Mouse (Mus musculus): ENCODE measurements around the gene Prss53. TPM values are rescaled to one million over a fixed set of nuclear protein-coding genes. Genes with fewer than 3 reads are reported as not detected.

Prss53 gene
- 1 to 10 TPM in 1 of 2 experiments, under 1 TPM in 1; 0.22 to 2.9 TPM for polyA plus RNA-seq (2012; fragmentation: generic; extraction: Trizol)

GRCm38 (mm10) chr7:127890798-127891197 lies at the start of gene Prss53:
Gene Prss53 (minus strand): TSS chr7:127890970.

GRCm38 (mm10) chr7:127929923-127930322 lies 39.2 kb upstream of the Prss53 start, which contains the start of gene Prss8:
Gene Prss8 (minus strand): TSS chr7:127930104.

GRCm38 (mm10) chr7:127912190-127912871 lies 21.6 kb upstream of the Prss53 start, which contains the start of gene Kat8:
Gene Kat8 (plus strand): TSS chr7:127912516.

GRCm38 (mm10) chr7:127903971-127904796 lies 13.4 kb upstream of the Prss53 start, which contains the start of gene Bckdk:
Gene Bckdk (plus strand): TSS chr7:127904082.

GRCm38 (mm10) chr7:127895442-127895841 lies 4.7 kb upstream of the Prss53 start, which contains the start of the genes Gm21974 and Vkorc1:
Gene Gm21974 (minus strand): TSS chr7:127895454.
Gene Vkorc1 (minus strand): TSS chr7:127895617.

DNA sequence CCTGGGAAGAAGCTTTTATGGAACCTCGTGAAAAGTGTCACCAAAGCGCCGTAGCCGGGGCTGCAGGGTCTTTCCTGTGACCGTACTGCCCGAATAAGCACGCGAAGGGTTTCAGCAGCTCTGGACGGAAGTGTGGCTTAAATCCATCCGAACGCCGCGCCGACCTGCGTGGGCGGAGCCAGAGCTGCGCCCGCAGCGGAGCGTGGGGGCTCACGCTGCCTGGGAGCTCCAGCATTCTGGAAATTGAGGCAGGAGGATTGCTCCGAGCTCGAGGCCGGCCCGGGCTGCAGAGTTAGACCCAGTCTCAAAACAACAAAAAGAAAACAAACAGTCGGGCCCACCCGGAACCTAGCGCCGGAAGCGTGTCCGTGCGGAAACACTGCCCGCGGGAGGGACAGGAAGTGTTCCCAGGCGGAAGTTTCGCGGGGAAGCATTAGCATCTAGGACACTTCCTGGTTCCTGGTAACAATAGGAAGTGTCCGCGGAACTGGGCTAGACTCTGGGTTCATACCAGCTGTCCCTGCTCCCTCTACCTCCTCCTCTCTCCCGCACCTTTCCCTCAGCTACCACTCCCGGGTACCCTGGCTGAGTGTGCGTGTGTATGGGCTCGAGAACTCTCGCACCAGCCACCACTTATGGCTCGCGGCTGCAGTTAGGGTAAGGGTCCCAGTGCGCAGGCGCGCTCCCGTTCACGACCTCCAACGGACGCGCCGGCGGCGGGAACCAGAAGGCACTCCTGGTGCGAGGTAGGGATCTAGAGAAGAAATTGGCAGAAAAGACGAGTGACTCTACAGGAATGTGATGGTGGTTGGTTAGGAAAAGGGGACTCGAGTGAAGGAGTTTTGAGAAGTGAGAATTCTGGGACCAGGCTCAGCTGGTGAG lies 14.1 kb downstream of the Prss53 start, which contains the start of gene Zfp668:
Gene Zfp668 (minus strand): TSS at position 362 of the 882 bp plus-strand sequence.

DNA sequence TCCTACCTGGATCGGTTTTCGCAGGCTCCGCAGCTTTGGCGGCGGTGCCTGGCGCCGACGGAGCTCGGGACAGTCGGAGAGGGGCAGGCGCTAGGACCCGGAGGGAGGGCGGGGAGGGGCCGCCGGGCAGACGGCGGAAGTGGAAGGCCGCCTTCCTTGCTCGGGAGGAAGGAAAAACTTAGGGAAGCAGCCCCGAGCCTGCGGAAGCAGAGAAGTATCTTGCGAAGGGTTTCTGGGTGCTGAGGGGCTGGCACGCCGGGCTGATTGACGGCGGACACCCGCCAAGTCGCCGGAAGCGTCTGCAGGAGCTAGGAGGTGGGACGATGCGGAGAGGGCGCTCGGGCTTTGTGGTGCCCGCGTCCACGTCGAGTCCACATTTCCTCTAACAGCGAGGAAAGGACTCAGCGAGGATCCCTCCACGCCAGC lies 14.7 kb downstream of the Prss53 start, which contains the start of gene Zfp646:
Gene Zfp646 (plus strand): TSS at position 181 of the 426 bp plus-strand sequence.

Other genes starting within 250 kb of the Prss53 start
- 100 to 1,000 TPM; 142 to 241 TPM for gene Bcl7c, start 182.0 kb downstream of the Prss53 start, polyA plus RNA-seq (2012; fragmentation: generic; extraction: Trizol)
- 10 to 100 TPM in 1 of 2 experiments, 1 to 10 TPM in 1; 4.2 to 26.0 TPM for gene Ctf1, start 178.2 kb downstream of the Prss53 start, polyA plus RNA-seq (2012; fragmentation: generic; extraction: Trizol)
- gene Ctf2, start 158.8 kb downstream of the Prss53 start, polyA plus RNA-seq (2012; fragmentation: generic; extraction: Trizol): under 1 TPM; 0.08 to 0.22 TPM
- gene Fbxl19, start 146.4 kb downstream of the Prss53 start, polyA plus RNA-seq (2012; fragmentation: generic; extraction: Trizol): 10 to 100 TPM; 15.7 to 19.4 TPM
- 10 to 100 TPM; 15.6 to 39.0 TPM for gene Orai3, start 121.2 kb downstream of the Prss53 start, polyA plus RNA-seq (2012; fragmentation: generic; extraction: Trizol)
- 10 to 100 TPM in 1 of 2 experiments, 1 to 10 TPM in 1; 5.5 to 15.8 TPM for gene Setd1a, start 114.3 kb downstream of the Prss53 start, polyA plus RNA-seq (2012; fragmentation: generic; extraction: Trizol)
- gene Gm49388, start 105.4 kb downstream of the Prss53 start, polyA plus RNA-seq (2012; fragmentation: generic; extraction: Trizol): under 1 TPM in 1 of 2 experiments, not detected in 1; 0.13 TPM
- gene Hsd3b7, start 90.4 kb downstream of the Prss53 start, polyA plus RNA-seq (2012; fragmentation: generic; extraction: Trizol): 10 to 100 TPM in 1 of 2 experiments, 1 to 10 TPM in 1; 9.4 to 28.8 TPM
- gene Stx4a, start 66.7 kb downstream of the Prss53 start, polyA plus RNA-seq (2012; fragmentation: generic; extraction: Trizol): 10 to 100 TPM; 23.3 to 77.8 TPM
- gene Stx1b, start 66.4 kb downstream of the Prss53 start, polyA plus RNA-seq (2012; fragmentation: generic; extraction: Trizol): under 1 TPM in 1 of 2 experiments, not detected in 1; 0.35 TPM
- gene Zfp646, start 14.7 kb downstream of the Prss53 start, polyA plus RNA-seq (2012; fragmentation: generic; extraction: Trizol): 10 to 100 TPM in 1 of 2 experiments, 1 to 10 TPM in 1; 2.0 to 13.2 TPM
- 10 to 100 TPM; 10.9 to 12.1 TPM for gene Zfp668, start 14.1 kb downstream of the Prss53 start, polyA plus RNA-seq (2012; fragmentation: generic; extraction: Trizol)
- not detected for gene Gm21974, start 4.5 kb upstream of the Prss53 start, polyA plus RNA-seq (2012; fragmentation: generic; extraction: Trizol)
- 100 to 1,000 TPM in 1 of 2 experiments, 10 to 100 TPM in 1; 75.2 to 309 TPM for gene Vkorc1, start 4.6 kb upstream of the Prss53 start, polyA plus RNA-seq (2012; fragmentation: generic; extraction: Trizol)
- 10 to 100 TPM; 53.8 to 95.6 TPM for gene Bckdk, start 13.1 kb upstream of the Prss53 start, polyA plus RNA-seq (2012; fragmentation: generic; extraction: Trizol)
- 10 to 100 TPM in 1 of 2 experiments, 1 to 10 TPM in 1; 8.2 to 22.4 TPM for gene Kat8, start 21.5 kb upstream of the Prss53 start, polyA plus RNA-seq (2012; fragmentation: generic; extraction: Trizol)
- gene Prss8, start 39.1 kb upstream of the Prss53 start, polyA plus RNA-seq (2012; fragmentation: generic; extraction: Trizol): under 1 TPM in 1 of 2 experiments, not detected in 1; 0.05 TPM
- gene Prss36, start 55.8 kb upstream of the Prss53 start, polyA plus RNA-seq (2012; fragmentation: generic; extraction: Trizol): 10 to 100 TPM in 1 of 2 experiments, 1 to 10 TPM in 1; 4.6 to 11.2 TPM
- gene Fus, start 76.5 kb upstream of the Prss53 start, polyA plus RNA-seq (2012; fragmentation: generic; extraction: Trizol): 100 to 1,000 TPM; 140 to 298 TPM
- under 1 TPM; 0.01 to 0.28 TPM for gene Pycard, start 102.9 kb upstream of the Prss53 start, polyA plus RNA-seq (2012; fragmentation: generic; extraction: Trizol)
- under 1 TPM; 0.02 to 0.72 TPM for gene Trim72, start 113.0 kb upstream of the Prss53 start, polyA plus RNA-seq (2012; fragmentation: generic; extraction: Trizol)
- not detected for gene Itgam, start 171.7 kb upstream of the Prss53 start, polyA plus RNA-seq (2012; fragmentation: generic; extraction: Trizol)
- gene Gm49368, start 171.7 kb upstream of the Prss53 start, polyA plus RNA-seq (2012; fragmentation: generic; extraction: Trizol): not detected
- not detected for gene Itgax, start 238.6 kb upstream of the Prss53 start, polyA plus RNA-seq (2012; fragmentation: generic; extraction: Trizol)